Mouse (Mus musculus) hindbrain, postnatal 0 days (tissue): Measurements from ENCODE around the gene Rnf38. TPM values are rescaled to one million over a fixed set of nuclear protein-coding genes. Genes with fewer than 3 reads are reported as not detected.

Experiments
- ATAC-seq: fragments of 200-750 bp; cut with Nextera tagmentation; 2 replicates; pipeline ENCODE4 v1.8.0; 2017; ENCODE audit warnings: mild to moderate bottlenecking, moderate TSS enrichment, moderate library complexity
- DNase-seq: peaks from one replicate; pipeline ENCODE4 v3.0.0-alpha.2; 2015; ENCODE audit warnings: low spot score
- H3K27ac ChIP-seq: fragments of 300-500 bp; sonication (generic); 2 replicates; pipeline ENCODE4 v1.5.1; 2014; ENCODE audit warnings: mild to moderate bottlenecking
- H3K27me3 ChIP-seq: fragments of 300-500 bp; sonication (generic); 2 replicates; pipeline ENCODE4 v1.6.1; 2014; ENCODE audit warnings: low read length, mixed read lengths; ENCODE audit not compliant: insufficient read depth
- H3K36me3 ChIP-seq: fragments of 300-500 bp; sonication (generic); 2 replicates; pipeline ENCODE4 v1.6.1; 2014; ENCODE audit warnings: low read length, mixed read lengths; ENCODE audit not compliant: insufficient read depth
- H3K4me1 ChIP-seq: fragments of 300-500 bp; sonication (generic); 2 replicates; pipeline ENCODE4 v1.6.1; 2014; ENCODE audit warnings: antibody characterized with exemption, low read length, mixed read lengths; ENCODE audit not compliant: insufficient read depth
- H3K4me2 ChIP-seq: fragments of 300-500 bp; sonication (generic); 2 replicates; pipeline ENCODE4 v1.6.1; 2014; ENCODE audit warnings: low read depth, mild to moderate bottlenecking, low read length, moderate library complexity, mixed read lengths
- H3K4me3 ChIP-seq: fragments of 300-500 bp; sonication (generic); 2 replicates; pipeline ENCODE4 v1.5.1; 2014; ENCODE audit warnings: low read length
- H3K9ac ChIP-seq: fragments of 300-500 bp; sonication (generic); replicated peaks from 2 replicates; pipeline ENCODE4 v1.6.1; 2014; ENCODE audit warnings: mild to moderate bottlenecking, low read length, moderate library complexity, mixed read lengths
- H3K9me3 ChIP-seq: fragments of 300-500 bp; sonication (generic); 2 replicates; pipeline ENCODE4 v1.6.1; 2016; ENCODE audit warnings: low read length, mixed read lengths
- CTCF ChIP-seq: IDR thresholded peaks from 2 replicates; pipeline ENCODE4 v1.5.1; 2016; ENCODE audit warnings: antibody characterized with exemption, control low read depth, low read depth
- WGBS: fragments of 180-500 bp; shearing (Covaris S2); extraction: QIAGEN DNeasy Blood & Tissue Kit; methylation state at CpG from one replicate; pipeline ENCODE4 v1.1.7; 2014; 5-methylcytosine and 5-hydroxymethylcytosine counted together
- polyA plus RNA-seq: library from polyadenylated mRNA; unstranded; fragments of >200 nt; fragmentation: Nextera tagmentation; extraction: Ambion mirVana; gene quantifications from 2 replicates; pipeline ENCODE4 v1.2.1, GENCODE M21; 2015
- total RNA-seq: library from RNA; depleted of rRNA; stranded (reverse); fragments of >200 nt; gene quantifications from 2 replicates; pipeline ENCODE4 v1.2.3, GENCODE M21; 2014; rRNA removed

Rnf38 gene
- total RNA-seq (82.3 and 96.3 TPM in 2 replicates), polyA plus RNA-seq (14.1 and 15.6 TPM in 2 replicates)

GRCm38 (mm10) chr4:44233713-44234003 lies at the start of gene Rnf38:
TSS of gene Rnf38 (minus strand) at chr4:44233789.
- WGBS = under 1% methylated on average over 27 of the region's 61 CpGs
- peak within 1 kb of the TSS; percentile 74 for H3K4me3 ChIP-seq
- H3K4me2 ChIP-seq = peak within 1 kb of the TSS; percentile 82
- no peaks in the 10 kb centered on the region for H3K36me3 ChIP-seq
- no peaks in the 10 kb centered on the region for H3K9me3 ChIP-seq
- peak within 1 kb of the TSS; percentile 86 for H3K27ac ChIP-seq
- H3K27me3 ChIP-seq = no peaks in the 10 kb centered on the region
- no peak for TF ChIP-seq CTCF
- DNase-seq (no peak), ATAC-seq (no peak)
- H3K9ac ChIP-seq = peak within 1 kb of the TSS; percentile 81
- peaks cover 7% of the 10 kb centered on the region; the same call in 1 of the 2 replicates for H3K4me1 ChIP-seq

- WGBS = 65% methylated on average over 7 of the region's 7 CpGs
- no peak for TF ChIP-seq CTCF
- H3K4me1 ChIP-seq = no peaks in the 10 kb centered on the region
- H3K4me3 ChIP-seq = no peak overlapping the region
- H3K4me2 ChIP-seq = no peak overlapping the region
- ATAC-seq (no peak), DNase-seq (no peak)
- H3K36me3 ChIP-seq = no peaks in the 10 kb centered on the region
- no peak overlapping the region for H3K27ac ChIP-seq
- H3K9ac ChIP-seq = no peak overlapping the region
- H3K9me3 ChIP-seq = no peaks in the 10 kb centered on the region
- no peaks in the 10 kb centered on the region for H3K27me3 ChIP-seq
Observed at GRCm38 (mm10) chr4:44281597-44282265, 48.1 kb upstream of the Rnf38 start.

GRCm38 (mm10) chr4:44271134-44271533 lies 37.5 kb upstream of the Rnf38 start:
- no peak overlapping the region for H3K27ac ChIP-seq
- ATAC-seq (no peak), DNase-seq (no peak)
- no peak overlapping the region for H3K9ac ChIP-seq
- H3K27me3 ChIP-seq = no peaks in the 10 kb centered on the region
- TF ChIP-seq CTCF = no peak
- no peak overlapping the region for H3K4me3 ChIP-seq
- no peaks in the 10 kb centered on the region for H3K36me3 ChIP-seq
- 75% methylated on average over 5 of the region's 5 CpGs for WGBS
- no peaks in the 10 kb centered on the region for H3K4me1 ChIP-seq
- no peak overlapping the region for H3K4me2 ChIP-seq
- no peaks in the 10 kb centered on the region for H3K9me3 ChIP-seq

GRCm38 (mm10) chr4:44269376-44269817 lies 35.8 kb upstream of the Rnf38 start:
- ATAC-seq = no peak
- Histone ChIP-seq H3K9ac (no peak overlapping the region), H3K36me3 (no peaks in the 10 kb centered on the region), H3K4me1 (no peaks in the 10 kb centered on the region), H3K4me3 (no peak overlapping the region), H3K4me2 (no peak overlapping the region), H3K27ac (no peak overlapping the region), H3K27me3 (no peaks in the 10 kb centered on the region), H3K9me3 (no peaks in the 10 kb centered on the region)
- no peak for TF ChIP-seq CTCF
- no peak for DNase-seq
- WGBS = 90% methylated on average over 14 of the region's 14 CpGs

GRCm38 (mm10) chr4:44267437-44267836 lies 33.8 kb upstream of the Rnf38 start:
- 91% methylated on average over 6 of the region's 6 CpGs for WGBS
- DNase-seq = no peak
- no peaks in the 10 kb centered on the region for H3K4me1 ChIP-seq
- TF ChIP-seq CTCF = no peak
- ATAC-seq = no peak
- H3K4me2 ChIP-seq = no peak overlapping the region
- no peak overlapping the region for H3K9ac ChIP-seq
- H3K27ac ChIP-seq = no peak overlapping the region
- no peaks in the 10 kb centered on the region for H3K9me3 ChIP-seq
- no peaks in the 10 kb centered on the region for H3K27me3 ChIP-seq
- no peak overlapping the region for H3K4me3 ChIP-seq
- no peaks in the 10 kb centered on the region for H3K36me3 ChIP-seq

- Histone ChIP-seq H3K9ac (no peak overlapping the region), H3K9me3 (no peaks in the 10 kb centered on the region), H3K4me1 (no peaks in the 10 kb centered on the region), H3K4me3 (no peak overlapping the region), H3K4me2 (no peak overlapping the region), H3K36me3 (no peaks in the 10 kb centered on the region), H3K27me3 (no peaks in the 10 kb centered on the region), H3K27ac (no peak overlapping the region)
- ATAC-seq = no peak
- no peak for TF ChIP-seq CTCF
- 86% methylated on average over 3 of the region's 3 CpGs for WGBS
- DNase-seq = no peak
Observed at GRCm38 (mm10) chr4:44265500-44265899, 31.9 kb upstream of the Rnf38 start.

GRCm38 (mm10) chr4:44260244-44260643 lies 26.7 kb upstream of the Rnf38 start:
- Histone ChIP-seq H3K36me3 (no peaks in the 10 kb centered on the region), H3K27ac (no peak overlapping the region), H3K9me3 (no peaks in the 10 kb centered on the region), H3K27me3 (no peaks in the 10 kb centered on the region), H3K4me2 (no peak overlapping the region), H3K9ac (no peak overlapping the region), H3K4me3 (no peak overlapping the region), H3K4me1 (no peaks in the 10 kb centered on the region)
- no peak for TF ChIP-seq CTCF
- DNase-seq (peak; percentile 33), ATAC-seq (no peak)
- 6% methylated on average over 10 of the region's 10 CpGs for WGBS
